Mouse (Mus musculus): ENCODE measurements at regions not wholly inside any gene's neighbourhood (a gene's known extent, or its start where the extent isn't known, plus 50 kb on each side); places are given as distances from the start of the nearest gene placed in this dataset.

DNA sequence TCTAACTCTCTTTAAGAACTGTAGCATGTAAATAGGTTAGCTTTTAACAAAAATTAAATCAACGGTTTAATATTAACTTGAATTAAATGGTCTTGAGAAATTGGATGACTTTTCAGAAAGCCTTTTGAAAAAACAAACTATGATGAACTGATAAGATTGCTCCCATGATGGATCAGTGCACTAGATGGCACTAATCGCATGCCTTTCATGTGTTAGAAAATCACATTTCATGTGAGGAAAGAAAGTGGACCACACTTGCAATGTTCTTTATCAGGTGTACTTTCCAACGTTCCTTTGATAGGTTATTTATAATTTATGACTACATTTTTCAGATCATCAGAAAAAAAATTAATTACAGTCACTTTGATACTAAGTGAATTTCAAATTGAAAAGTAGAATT is 1003.2 kb upstream of the 4930412O13Rik start:
- H3K9me3 ChIP-seq (ENCODE audit: control insufficient read depth, low read length) = no peaks in the 10 kb centered on the region
- WGBS = 51% methylated on average over 3 of the region's 3 CpGs
- H3K27ac ChIP-seq (ENCODE audit: low read depth, low read length) = no peak overlapping the region
- H3K9ac ChIP-seq (ENCODE audit: low read depth, low read length) = no peak overlapping the region
- H3K4me3 ChIP-seq (ENCODE audit: low read length) = no peak overlapping the region
- no peak for ATAC-seq (ENCODE audit: low FRiP score, low TSS enrichment)
- H3K27me3 ChIP-seq (ENCODE audit: control insufficient read depth, insufficient read depth, low read length) = no peaks in the 10 kb centered on the region
- no peaks in the 10 kb centered on the region for H3K4me1 ChIP-seq (ENCODE audit: control insufficient read depth, insufficient read depth, low read length)
- H3K4me2 ChIP-seq (replicated peaks; ENCODE audit: low read depth, low read length) = no peak overlapping the region
- H3K36me3 ChIP-seq (ENCODE audit: control insufficient read depth, insufficient read depth, low read length) = no peaks in the 10 kb centered on the region

DNA sequence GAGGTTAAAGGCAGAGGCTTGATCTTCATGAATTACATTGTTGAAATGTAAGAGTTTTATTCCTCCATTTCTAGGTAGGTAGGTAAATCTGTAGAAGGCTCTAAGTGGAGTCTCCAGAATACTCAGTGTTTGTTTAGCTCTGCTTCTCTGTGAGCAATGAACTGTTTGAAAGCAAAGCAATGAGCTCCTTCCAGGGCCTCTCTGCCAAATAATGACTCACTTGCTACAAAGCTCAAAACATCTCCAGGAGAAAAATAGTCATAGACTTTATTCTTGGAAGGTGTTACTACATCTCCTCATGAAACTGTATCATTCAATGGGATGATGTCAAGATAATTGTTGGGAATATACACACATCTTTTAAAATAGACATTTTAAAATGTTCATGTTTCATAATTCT is 968.6 kb upstream of the 4930412O13Rik start:
- H3K27me3 ChIP-seq (ENCODE audit: control insufficient read depth, insufficient read depth, low read length) = no peaks in the 10 kb centered on the region
- no peak for ATAC-seq (ENCODE audit: low FRiP score, low TSS enrichment)
- H3K4me1 ChIP-seq (ENCODE audit: control insufficient read depth, insufficient read depth, low read length) = no peaks in the 10 kb centered on the region

DNA sequence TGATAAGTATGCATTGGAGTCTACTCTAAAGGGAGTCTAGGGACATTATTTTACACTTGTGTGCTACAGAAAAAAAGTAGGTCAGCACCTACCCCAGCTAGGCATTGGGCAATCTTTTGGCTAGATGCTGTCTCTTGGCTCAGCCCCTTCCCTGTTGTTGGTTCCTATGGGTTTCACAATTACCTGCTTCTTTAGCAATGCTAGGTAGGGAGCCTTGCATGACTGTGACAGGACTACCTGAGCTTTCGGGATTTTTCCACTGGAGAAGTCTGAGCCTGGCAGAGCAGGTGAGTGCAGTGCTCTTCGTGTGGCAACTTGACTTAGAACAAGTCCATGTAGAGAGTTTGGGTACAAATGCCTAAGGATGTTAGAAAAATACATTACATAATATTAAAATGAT is 956.2 kb upstream of the 4930412O13Rik start:
- ATAC-seq (ENCODE audit: low FRiP score, low TSS enrichment) = no peak
- H3K36me3 ChIP-seq (ENCODE audit: control insufficient read depth, insufficient read depth, low read length) = no peaks in the 10 kb centered on the region
- H3K4me3 ChIP-seq (ENCODE audit: low read length) = no peak overlapping the region
- H3K4me2 ChIP-seq (replicated peaks; ENCODE audit: low read depth, low read length) = no peak overlapping the region
- H3K9ac ChIP-seq (ENCODE audit: low read depth, low read length) = no peak overlapping the region
- no peaks in the 10 kb centered on the region for H3K27me3 ChIP-seq (ENCODE audit: control insufficient read depth, insufficient read depth, low read length)
- no peaks in the 10 kb centered on the region for H3K9me3 ChIP-seq (ENCODE audit: control insufficient read depth, low read length)
- no peaks in the 10 kb centered on the region for H3K4me1 ChIP-seq (ENCODE audit: control insufficient read depth, insufficient read depth, low read length)
- H3K27ac ChIP-seq (ENCODE audit: low read depth, low read length) = no peak overlapping the region
- 87% methylated on average over 2 of the region's 2 CpGs for WGBS

More for the DNA sequence above, 968.6 kb upstream of the 4930412O13Rik start:
- H3K27ac ChIP-seq (ENCODE audit: low read depth, low read length) = no peak overlapping the region
- no peaks in the 10 kb centered on the region for H3K9me3 ChIP-seq (ENCODE audit: control insufficient read depth, low read length)
- H3K36me3 ChIP-seq (ENCODE audit: control insufficient read depth, insufficient read depth, low read length) = no peaks in the 10 kb centered on the region
- no peak overlapping the region for H3K4me2 ChIP-seq (replicated peaks; ENCODE audit: low read depth, low read length)
- H3K4me3 ChIP-seq (ENCODE audit: low read length) = no peak overlapping the region
- H3K9ac ChIP-seq (ENCODE audit: low read depth, low read length) = no peak overlapping the region

DNA sequence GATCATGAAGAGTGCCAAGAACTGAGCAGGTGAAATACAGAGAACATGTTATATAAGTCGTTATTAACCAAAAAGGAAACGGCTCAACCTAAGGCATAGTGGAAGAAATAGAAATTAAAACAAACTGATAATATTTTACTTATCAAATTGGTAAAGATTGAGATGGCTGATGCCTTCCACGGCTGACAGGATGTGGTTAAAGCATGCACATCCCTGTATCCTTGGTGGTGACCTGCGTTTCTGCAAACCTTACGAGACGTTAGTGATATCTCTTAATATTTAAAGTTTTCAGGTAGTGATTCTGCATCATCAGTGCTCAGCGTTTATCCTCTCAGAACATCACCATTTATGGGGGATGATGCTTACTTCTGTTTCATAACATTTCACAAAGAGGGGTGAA is 939.5 kb upstream of the 4930412O13Rik start:
- Histone ChIP-seq H3K36me3 (ENCODE audit: control insufficient read depth, insufficient read depth, low read length) (no peaks in the 10 kb centered on the region), H3K27ac (ENCODE audit: low read depth, low read length) (no peak overlapping the region), H3K4me2 (replicated peaks; ENCODE audit: low read depth, low read length) (no peak overlapping the region), H3K4me3 (ENCODE audit: low read length) (no peak overlapping the region), H3K9ac (ENCODE audit: low read depth, low read length) (no peak overlapping the region), H3K4me1 (ENCODE audit: control insufficient read depth, insufficient read depth, low read length) (no peaks in the 10 kb centered on the region), H3K9me3 (ENCODE audit: control insufficient read depth, low read length) (no peaks in the 10 kb centered on the region), H3K27me3 (ENCODE audit: control insufficient read depth, insufficient read depth, low read length) (no peaks in the 10 kb centered on the region)
- no peak for ATAC-seq (ENCODE audit: low FRiP score, low TSS enrichment)
- WGBS = 93% methylated on average over 7 of the region's 7 CpGs

DNA sequence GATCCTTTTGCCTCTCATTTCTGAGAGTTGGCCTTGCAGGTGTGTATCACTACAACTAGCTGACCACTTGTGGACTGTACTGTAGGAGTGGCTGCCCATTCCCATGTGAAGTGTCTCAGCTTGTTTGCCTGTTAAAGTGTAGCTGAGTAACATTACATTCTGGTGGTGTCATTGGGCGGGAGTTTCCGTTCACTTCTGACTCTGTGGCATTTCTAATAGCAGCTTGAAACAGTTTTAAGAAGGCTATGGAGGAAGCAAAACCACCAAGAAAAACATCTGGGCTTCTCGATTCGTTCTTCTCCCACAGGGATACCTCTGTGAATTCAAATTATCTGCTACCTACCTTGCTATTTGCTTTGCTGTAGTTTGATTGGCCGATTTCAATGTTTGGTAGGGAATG is 922.1 kb upstream of the 4930412O13Rik start:
- Histone ChIP-seq H3K4me2 (replicated peaks; ENCODE audit: low read depth, low read length) (no peak overlapping the region), H3K27ac (ENCODE audit: low read depth, low read length) (no peak overlapping the region), H3K36me3 (ENCODE audit: control insufficient read depth, insufficient read depth, low read length) (no peaks in the 10 kb centered on the region), H3K27me3 (ENCODE audit: control insufficient read depth, insufficient read depth, low read length) (no peaks in the 10 kb centered on the region), H3K4me3 (ENCODE audit: low read length) (no peak overlapping the region), H3K9ac (ENCODE audit: low read depth, low read length) (no peak overlapping the region), H3K4me1 (ENCODE audit: control insufficient read depth, insufficient read depth, low read length) (no peaks in the 10 kb centered on the region), H3K9me3 (ENCODE audit: control insufficient read depth, low read length) (no peaks in the 10 kb centered on the region)
- WGBS = 94% methylated on average over 5 of the region's 5 CpGs
- no peak for ATAC-seq (ENCODE audit: low FRiP score, low TSS enrichment)

DNA sequence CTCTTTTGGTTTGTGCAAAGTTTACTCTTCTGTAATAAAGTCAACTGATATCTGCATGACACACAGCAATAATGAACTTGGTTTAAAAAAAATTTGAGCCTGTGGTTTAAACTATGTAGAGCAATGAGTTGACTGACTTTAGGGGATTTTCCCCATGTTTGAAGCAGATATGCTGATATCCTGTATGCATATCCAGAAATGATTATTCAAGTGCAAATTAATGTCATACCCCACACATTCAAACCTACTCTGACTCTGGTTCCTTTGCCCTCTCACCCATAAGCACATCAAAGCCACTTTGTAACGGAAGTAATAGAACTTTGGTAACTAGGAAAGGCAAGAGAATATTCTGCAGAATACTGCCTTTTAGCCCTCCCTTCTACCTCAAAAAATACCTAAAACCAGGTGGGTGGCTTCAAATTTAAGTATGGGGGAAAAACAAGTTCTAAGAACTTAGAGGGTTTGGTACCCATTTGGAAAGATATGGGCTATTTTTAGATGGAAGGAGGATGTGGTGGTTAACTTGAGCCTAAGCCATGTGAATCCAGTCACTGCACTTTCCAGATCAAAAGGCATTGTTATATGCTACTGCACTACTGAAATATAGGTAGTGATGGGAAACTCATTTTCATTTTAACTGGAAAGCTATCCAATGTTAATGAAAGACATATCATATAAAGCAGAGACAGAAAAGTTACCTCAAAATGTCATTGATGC is 915.9 kb upstream of the 4930412O13Rik start:
- no peaks in the 10 kb centered on the region for H3K9me3 ChIP-seq (ENCODE audit: control insufficient read depth, low read length)
- ATAC-seq (ENCODE audit: low FRiP score, low TSS enrichment) = no peak
- H3K4me2 ChIP-seq (replicated peaks; ENCODE audit: low read depth, low read length) = no peak overlapping the region
- H3K36me3 ChIP-seq (ENCODE audit: control insufficient read depth, insufficient read depth, low read length) = no peaks in the 10 kb centered on the region
- H3K27ac ChIP-seq (ENCODE audit: low read depth, low read length) = no peak overlapping the region
- H3K4me3 ChIP-seq (ENCODE audit: low read length) = no peak overlapping the region
- no peaks in the 10 kb centered on the region for H3K4me1 ChIP-seq (ENCODE audit: control insufficient read depth, insufficient read depth, low read length)
- H3K27me3 ChIP-seq (ENCODE audit: control insufficient read depth, insufficient read depth, low read length) = no peaks in the 10 kb centered on the region
- WGBS = 93% methylated on average over 1 of the region's 1 CpGs
- H3K9ac ChIP-seq (ENCODE audit: low read depth, low read length) = no peak overlapping the region

DNA sequence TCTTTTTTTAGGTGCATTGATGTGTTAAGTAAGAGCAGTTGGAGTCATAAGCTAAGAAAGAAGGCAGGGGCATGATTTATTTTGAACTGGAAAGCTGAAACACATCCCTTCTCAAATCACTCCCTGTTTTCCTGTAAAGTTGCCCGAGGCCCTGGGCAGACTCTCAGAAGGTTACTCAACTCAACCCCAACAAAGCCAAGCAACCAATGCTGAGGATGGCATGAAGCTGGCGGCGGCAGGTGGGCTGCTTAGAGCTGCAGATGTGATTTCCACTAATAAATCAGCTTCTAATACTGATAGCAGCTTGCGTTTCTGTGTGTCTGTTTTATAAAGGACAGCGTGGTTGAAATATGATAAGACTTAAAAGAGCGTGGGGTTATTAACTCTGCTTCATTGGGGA is 905.4 kb upstream of the 4930412O13Rik start:
- peak; percentile 81; the same call in 1 of the 2 replicates for ATAC-seq (ENCODE audit: low FRiP score, low TSS enrichment)
- Histone ChIP-seq H3K9ac (ENCODE audit: low read depth, low read length) (no peak overlapping the region), H3K9me3 (ENCODE audit: control insufficient read depth, low read length) (no peaks in the 10 kb centered on the region), H3K4me3 (ENCODE audit: low read length) (no peak overlapping the region), H3K27ac (ENCODE audit: low read depth, low read length) (no peak overlapping the region), H3K4me1 (ENCODE audit: control insufficient read depth, insufficient read depth, low read length) (no peaks in the 10 kb centered on the region), H3K36me3 (ENCODE audit: control insufficient read depth, insufficient read depth, low read length) (no peaks in the 10 kb centered on the region), H3K27me3 (ENCODE audit: control insufficient read depth, insufficient read depth, low read length) (no peaks in the 10 kb centered on the region), H3K4me2 (replicated peaks; ENCODE audit: low read depth, low read length) (no peak overlapping the region)
- WGBS = 39% methylated on average over 6 of the region's 6 CpGs

DNA sequence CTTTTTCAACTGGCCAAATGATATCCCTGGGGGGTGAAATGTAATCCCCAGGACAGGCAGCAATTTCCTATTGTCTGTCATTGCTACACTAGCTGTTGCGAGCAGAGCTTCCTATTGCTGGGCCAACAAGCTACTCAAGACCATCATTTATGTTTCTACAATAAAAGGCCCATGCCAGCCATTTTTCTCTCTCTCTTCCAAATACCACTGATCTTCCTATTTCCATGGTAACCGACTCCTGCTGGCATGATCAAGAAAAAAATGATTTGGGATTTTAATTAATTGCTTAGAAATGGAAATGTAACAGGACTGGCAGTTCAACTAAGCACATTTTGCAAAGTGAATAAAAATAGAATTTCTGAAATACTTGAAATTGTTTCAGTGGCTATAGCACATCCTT is 868.7 kb upstream of the 4930412O13Rik start:
- WGBS = 68% methylated on average over 2 of the region's 2 CpGs
- Histone ChIP-seq H3K4me3 (ENCODE audit: low read length) (no peak overlapping the region), H3K27ac (ENCODE audit: low read depth, low read length) (no peak overlapping the region), H3K27me3 (ENCODE audit: control insufficient read depth, insufficient read depth, low read length) (no peaks in the 10 kb centered on the region), H3K9ac (ENCODE audit: low read depth, low read length) (no peak overlapping the region), H3K4me1 (ENCODE audit: control insufficient read depth, insufficient read depth, low read length) (no peaks in the 10 kb centered on the region), H3K4me2 (replicated peaks; ENCODE audit: low read depth, low read length) (no peak overlapping the region), H3K9me3 (ENCODE audit: control insufficient read depth, low read length) (no peaks in the 10 kb centered on the region), H3K36me3 (ENCODE audit: control insufficient read depth, insufficient read depth, low read length) (no peaks in the 10 kb centered on the region)
- ATAC-seq (ENCODE audit: low FRiP score, low TSS enrichment) = no peak

DNA sequence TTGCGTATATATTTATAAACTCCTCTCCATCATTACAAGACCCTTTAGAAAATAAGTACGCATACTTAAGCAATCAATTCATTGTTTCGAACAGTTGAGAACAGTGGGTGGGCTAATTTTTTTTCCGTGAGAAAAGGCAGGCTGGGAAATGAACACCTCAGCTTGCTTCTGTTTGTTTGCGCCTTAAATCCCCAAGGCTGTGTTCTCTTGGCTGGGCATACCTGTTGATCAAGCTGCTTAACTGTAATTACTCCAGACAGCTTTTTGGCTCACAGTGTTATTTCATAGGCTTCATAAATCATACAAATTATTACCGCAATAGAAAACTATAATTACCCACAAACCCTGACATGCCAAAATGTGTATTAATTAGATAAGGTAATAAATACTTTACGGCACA is 848.0 kb upstream of the 4930412O13Rik start:
- Histone ChIP-seq H3K4me3 (ENCODE audit: low read length) (no peak overlapping the region), H3K4me1 (ENCODE audit: control insufficient read depth, insufficient read depth, low read length) (no peaks in the 10 kb centered on the region), H3K4me2 (replicated peaks; ENCODE audit: low read depth, low read length) (no peak overlapping the region), H3K9ac (ENCODE audit: low read depth, low read length) (no peak overlapping the region), H3K36me3 (ENCODE audit: control insufficient read depth, insufficient read depth, low read length) (no peaks in the 10 kb centered on the region), H3K27me3 (ENCODE audit: control insufficient read depth, insufficient read depth, low read length) (no peaks in the 10 kb centered on the region), H3K9me3 (ENCODE audit: control insufficient read depth, low read length) (no peaks in the 10 kb centered on the region), H3K27ac (ENCODE audit: low read depth, low read length) (no peak overlapping the region)
- ATAC-seq (ENCODE audit: low FRiP score, low TSS enrichment) = no peak
- 94% methylated on average over 7 of the region's 7 CpGs for WGBS

Data from kidney, embryonic 14.5 days (tissue).